Mouse (Mus musculus): ENCODE measurements around the gene Setd3. TPM values are rescaled to one million over a fixed set of nuclear protein-coding genes. Genes with fewer than 3 reads are reported as not detected.
"Not testable (repeated sequence)": the region's sequence is repeated elsewhere in the genome, so short reads cannot be mapped to it uniquely, and the experiment has no call there.

Setd3 gene
- polyA plus RNA-seq, 1 experiment from 2014 or later = 108 TPM

GRCm38 (mm10) chr12:108132450-108133070 is 46.6 kb downstream of the Setd3 start:
- no peak for ATAC-seq (replicated peaks)
- Histone ChIP-seq H3K36me3 (peaks cover 28% of the 10 kb centered on the region), H3K4me1 (0 out of 2 replicates have a peak, but pooled peaks cover 5% of the 10 kb centered on the region), H3K4me3 (no peak overlapping the region), H3K9ac (replicated peaks) (no peak overlapping the region), H3K27me3 (no peaks in the 10 kb centered on the region), H3K4me2 (replicated peaks) (no peak overlapping the region), H3K9me3 (no peaks in the 10 kb centered on the region), H3K27ac (replicated peaks) (peak overlapping the region; percentile 61)
- 91% methylated on average over 8 of the region's 8 CpGs for WGBS

- no peak overlapping the region for H3K9ac ChIP-seq (replicated peaks)
- peaks cover 3% of the 10 kb centered on the region; the same call in 1 of the 2 replicates for H3K36me3 ChIP-seq
- H3K4me3 ChIP-seq = no peak overlapping the region
- H3K9me3 ChIP-seq = no peaks in the 10 kb centered on the region
- ATAC-seq (replicated peaks) = peak; percentile 81
- peaks cover 13% of the 10 kb centered on the region for H3K4me1 ChIP-seq
- H3K27me3 ChIP-seq = no peaks in the 10 kb centered on the region
- no peak overlapping the region for H3K4me2 ChIP-seq (replicated peaks)
- H3K27ac ChIP-seq (replicated peaks) = no peak overlapping the region
- 3% methylated on average over 2 of the region's 2 CpGs for WGBS
Measured at GRCm38 (mm10) chr12:108121288-108121687, 57.8 kb downstream of the Setd3 start.

- WGBS = 84% methylated on average over 6 of the region's 6 CpGs
- no peak overlapping the region for H3K4me2 ChIP-seq (replicated peaks)
- peaks cover 5% of the 10 kb centered on the region; the same call in 1 of the 2 replicates for H3K36me3 ChIP-seq
- no peak overlapping the region for H3K27ac ChIP-seq (replicated peaks)
- H3K9me3 ChIP-seq = no peaks in the 10 kb centered on the region
- no peak overlapping the region for H3K4me3 ChIP-seq
- H3K27me3 ChIP-seq = no peaks in the 10 kb centered on the region
- ATAC-seq (replicated peaks) = no peak
- H3K9ac ChIP-seq (replicated peaks) = no peak overlapping the region
- peaks cover 13% of the 10 kb centered on the region for H3K4me1 ChIP-seq
Measured at GRCm38 (mm10) chr12:108120434-108120833, 58.7 kb downstream of the Setd3 start.

DNA sequence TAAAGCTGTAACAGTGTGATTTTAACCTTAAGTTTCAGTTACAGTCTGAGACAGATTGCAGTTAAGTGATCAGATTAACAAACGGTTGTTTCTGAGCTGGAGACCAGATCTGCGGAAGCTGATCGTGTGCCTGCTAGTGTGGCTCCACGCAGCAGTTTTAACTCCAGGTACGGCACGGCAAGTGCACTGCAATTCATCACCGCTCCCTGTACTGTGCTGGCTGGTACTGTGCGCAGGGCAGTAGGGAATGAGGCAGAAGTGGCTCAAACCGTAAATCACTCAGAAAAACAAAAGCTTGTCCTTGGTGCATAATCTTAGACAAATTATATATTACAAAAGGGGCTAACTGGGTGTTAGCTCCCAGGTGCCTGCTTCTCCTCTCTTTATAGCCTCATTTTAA is 59.2 kb downstream of the Setd3 start:
- no peaks in the 10 kb centered on the region for H3K9me3 ChIP-seq
- no peak overlapping the region for H3K9ac ChIP-seq (replicated peaks)
- peaks cover 13% of the 10 kb centered on the region for H3K4me1 ChIP-seq
- 76% methylated on average over 9 of the region's 9 CpGs for WGBS
- no peaks in the 10 kb centered on the region for H3K27me3 ChIP-seq
- no peak overlapping the region for H3K4me2 ChIP-seq (replicated peaks)
- ATAC-seq (replicated peaks) = no peak
- no peak overlapping the region for H3K4me3 ChIP-seq
- H3K27ac ChIP-seq (replicated peaks) = no peak overlapping the region
- peaks cover 5% of the 10 kb centered on the region; the same call in 1 of the 2 replicates for H3K36me3 ChIP-seq

DNA sequence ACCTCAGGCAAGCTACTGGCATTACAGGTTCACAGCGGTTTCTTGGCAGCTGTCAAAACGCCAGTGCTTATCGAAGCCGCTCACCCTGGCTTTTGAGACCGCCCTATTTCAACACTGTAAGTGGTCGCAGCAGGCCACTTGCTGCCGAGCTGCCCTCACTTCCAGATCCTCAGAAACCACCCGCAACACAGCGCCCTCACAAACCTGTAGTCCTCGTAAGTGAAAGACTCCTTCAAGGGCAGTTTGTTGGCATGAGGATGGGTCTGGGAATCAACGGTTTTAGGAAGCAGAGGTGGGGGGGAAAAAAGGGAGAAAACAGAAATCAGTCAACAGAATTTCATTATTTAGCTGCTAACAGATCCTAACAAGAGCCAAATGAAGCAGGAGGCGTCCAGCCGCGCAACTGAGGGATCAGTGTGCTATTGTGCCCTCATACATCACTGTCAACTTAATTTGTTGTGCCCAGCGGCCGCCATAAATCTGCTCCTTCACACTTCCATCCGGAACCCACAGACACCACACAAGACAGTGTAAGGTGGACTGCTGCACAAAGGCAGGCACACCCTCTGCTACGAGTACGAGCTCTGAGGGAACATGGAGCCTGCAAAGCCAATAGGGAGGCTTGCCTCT is 60.1 kb downstream of the Setd3 start:
- no peak overlapping the region for H3K4me3 ChIP-seq
- H3K9ac ChIP-seq (replicated peaks) = 0 out of 2 replicates have a peak overlapping the region, but pooled peaks have one; percentile 5
- peak overlapping the region; percentile 28 for H3K4me2 ChIP-seq (replicated peaks)
- peaks cover 13% of the 10 kb centered on the region for H3K4me1 ChIP-seq
- H3K9me3 ChIP-seq = no peaks in the 10 kb centered on the region
- H3K27me3 ChIP-seq = no peaks in the 10 kb centered on the region
- 0 out of 2 replicates have a peak, but pooled peaks have one; percentile 41 for ATAC-seq (replicated peaks)
- peaks cover 5% of the 10 kb centered on the region; the same call in 1 of the 2 replicates for H3K36me3 ChIP-seq
- WGBS = 25% methylated on average over 19 of the region's 19 CpGs
- H3K27ac ChIP-seq (replicated peaks) = peak overlapping the region; percentile 48

DNA sequence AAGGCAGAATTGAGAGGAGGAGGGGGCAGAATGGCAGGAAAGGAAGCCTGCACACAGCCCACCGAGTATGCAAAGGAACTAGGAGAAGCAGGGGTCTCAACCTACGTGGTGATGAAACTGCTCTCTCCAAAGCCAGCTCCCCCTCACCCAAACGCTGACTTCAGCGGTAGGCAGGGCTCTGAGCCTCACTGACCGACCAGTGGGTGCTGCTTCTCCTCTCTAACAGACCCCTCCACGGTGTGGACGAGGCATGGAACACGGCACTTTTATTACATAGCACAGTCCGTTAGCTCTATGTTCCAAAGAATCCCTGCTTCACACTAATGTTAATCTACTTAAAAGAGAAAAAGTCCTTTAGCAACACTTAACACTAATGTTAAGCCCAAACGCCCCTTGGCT is 60.6 kb downstream of the Setd3 start:
- Histone ChIP-seq H3K4me3 (no peak overlapping the region), H3K27me3 (no peaks in the 10 kb centered on the region), H3K36me3 (0 out of 2 replicates have a peak, but pooled peaks cover 5% of the 10 kb centered on the region), H3K9me3 (no peaks in the 10 kb centered on the region), H3K9ac (replicated peaks) (0 out of 2 replicates have a peak overlapping the region, but pooled peaks have one; percentile 5), H3K4me1 (peaks cover 13% of the 10 kb centered on the region), H3K27ac (replicated peaks) (no peak overlapping the region), H3K4me2 (replicated peaks) (peak overlapping the region; percentile 28; the same call in 1 of the 2 replicates)
- no peak for ATAC-seq (replicated peaks)
- WGBS = 53% methylated on average over 10 of the region's 10 CpGs

DNA sequence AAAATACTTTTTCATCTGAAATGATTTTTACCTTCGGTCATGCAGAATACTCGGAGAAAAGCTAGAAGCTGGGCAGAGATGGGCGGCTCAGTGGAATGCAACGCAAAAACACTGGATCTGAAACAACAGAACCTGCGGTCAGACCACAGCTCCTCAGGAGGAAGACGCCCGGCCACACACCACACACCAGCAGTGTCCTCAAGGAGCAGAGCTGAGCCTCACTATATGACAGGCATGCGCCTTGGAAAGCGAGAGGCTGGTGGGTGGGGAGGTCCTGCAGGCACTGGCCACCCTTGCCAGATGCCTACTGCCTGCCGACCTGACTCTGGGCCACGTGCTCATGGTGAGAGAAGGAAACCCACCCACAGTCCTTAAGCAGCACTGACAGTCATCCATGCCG is 67.9 kb downstream of the Setd3 start:
- Histone ChIP-seq H3K4me1 (no peaks in the 10 kb centered on the region), H3K9ac (replicated peaks) (no peak overlapping the region), H3K36me3 (peaks cover 14% of the 10 kb centered on the region; the same call in 1 of the 2 replicates), H3K4me3 (no peak overlapping the region), H3K27me3 (no peaks in the 10 kb centered on the region), H3K9me3 (no peaks in the 10 kb centered on the region), H3K4me2 (replicated peaks) (no peak overlapping the region), H3K27ac (replicated peaks) (no peak overlapping the region)
- WGBS = 92% methylated on average over 12 of the region's 12 CpGs
- no peak for ATAC-seq (replicated peaks)

GRCm38 (mm10) chr12:108110674-108111073 is 68.4 kb downstream of the Setd3 start:
- no peaks in the 10 kb centered on the region for H3K4me1 ChIP-seq
- H3K27me3 ChIP-seq = no peaks in the 10 kb centered on the region
- H3K36me3 ChIP-seq = peaks cover 16% of the 10 kb centered on the region; the same call in 1 of the 2 replicates
- WGBS = 55% methylated on average over 3 of the region's 3 CpGs
- H3K4me3 ChIP-seq = no peak overlapping the region
- H3K9me3 ChIP-seq = no peaks in the 10 kb centered on the region
- H3K9ac ChIP-seq (replicated peaks) = no peak overlapping the region
- H3K27ac ChIP-seq (replicated peaks) = no peak overlapping the region
- ATAC-seq (replicated peaks) = no peak
- no peak overlapping the region for H3K4me2 ChIP-seq (replicated peaks)

- H3K4me2 ChIP-seq (replicated peaks) = no peak overlapping the region
- no peak overlapping the region for H3K9ac ChIP-seq (replicated peaks)
- 85% methylated on average over 4 of the region's 4 CpGs for WGBS
- H3K4me1 ChIP-seq = no peaks in the 10 kb centered on the region
- peaks cover 19% of the 10 kb centered on the region; the same call in 1 of the 2 replicates for H3K36me3 ChIP-seq
- ATAC-seq (replicated peaks) = no peak
- no peak overlapping the region for H3K4me3 ChIP-seq
- no peaks in the 10 kb centered on the region for H3K9me3 ChIP-seq
- no peak overlapping the region for H3K27ac ChIP-seq (replicated peaks)
- H3K27me3 ChIP-seq = no peaks in the 10 kb centered on the region
Measured at GRCm38 (mm10) chr12:108109732-108110131, 69.4 kb downstream of the Setd3 start.

DNA sequence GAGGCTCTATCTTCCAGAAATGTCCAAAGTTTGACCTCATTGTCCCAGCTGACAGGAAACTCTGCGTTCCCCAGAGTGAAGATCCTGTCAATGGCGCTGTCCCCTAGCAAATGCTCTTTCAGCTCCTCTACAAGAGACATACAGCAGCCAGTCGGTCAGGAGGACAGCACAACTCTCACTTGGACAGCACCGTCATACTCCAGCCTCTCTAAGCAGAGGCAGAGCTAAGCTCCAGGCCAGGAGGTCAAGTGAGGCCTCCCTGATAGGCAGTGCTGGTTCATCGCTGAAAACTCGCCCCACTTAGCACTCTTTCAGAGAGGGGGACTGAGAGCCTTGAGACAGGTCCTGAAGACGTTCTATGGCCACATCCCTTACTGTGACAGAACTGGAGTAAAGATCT is 70.5 kb downstream of the Setd3 start:
- not testable (repeated sequence) for H3K27me3 ChIP-seq; H3K4me3 ChIP-seq; ATAC-seq (replicated peaks); H3K27ac ChIP-seq (replicated peaks); H3K9ac ChIP-seq (replicated peaks); H3K4me2 ChIP-seq (replicated peaks); H3K4me1 ChIP-seq; H3K9me3 ChIP-seq
- H3K36me3 ChIP-seq = peaks cover 19% of the 10 kb centered on the region; the same call in 1 of the 2 replicates
- 88% methylated on average over 7 of the region's 7 CpGs for WGBS

DNA sequence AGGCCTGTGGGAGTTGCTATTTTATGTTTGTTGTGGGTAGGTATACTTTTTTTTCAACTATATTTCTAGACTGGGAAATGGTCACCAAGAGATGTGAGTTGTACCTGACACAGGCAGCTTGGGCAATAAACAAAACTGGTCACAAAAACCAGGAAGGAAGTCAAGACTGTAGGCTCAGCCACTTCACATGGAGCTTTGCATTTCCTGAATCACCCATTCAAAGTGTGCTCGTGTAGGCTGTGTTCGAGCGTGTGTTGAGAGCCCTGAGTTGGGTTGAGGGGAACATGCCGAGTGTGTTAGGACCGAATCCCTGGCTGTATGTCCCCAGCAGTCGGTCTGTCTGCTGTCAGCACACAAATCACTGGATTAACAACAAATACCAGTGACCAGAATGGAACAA is 75.8 kb downstream of the Setd3 start:
- Histone ChIP-seq H3K4me3 (no peak overlapping the region), H3K27me3 (no peaks in the 10 kb centered on the region), H3K27ac (replicated peaks) (no peak overlapping the region), H3K9ac (replicated peaks) (no peak overlapping the region), H3K9me3 (no peaks in the 10 kb centered on the region), H3K36me3 (0 out of 2 replicates have a peak, but pooled peaks cover 9% of the 10 kb centered on the region), H3K4me1 (0 out of 2 replicates have a peak, but pooled peaks cover under 1% of the 10 kb centered on the region), H3K4me2 (replicated peaks) (no peak overlapping the region)
- 76% methylated on average over 6 of the region's 6 CpGs for WGBS
- no peak for ATAC-seq (replicated peaks)

GRCm38 (mm10) chr12:108102119-108102518 is 77.0 kb downstream of the Setd3 start:
- Histone ChIP-seq H3K9ac (replicated peaks) (no peak overlapping the region), H3K4me1 (0 out of 2 replicates have a peak, but pooled peaks cover 4% of the 10 kb centered on the region), H3K36me3 (0 out of 2 replicates have a peak, but pooled peaks cover 9% of the 10 kb centered on the region), H3K9me3 (no peaks in the 10 kb centered on the region), H3K27ac (replicated peaks) (no peak overlapping the region), H3K4me2 (replicated peaks) (no peak overlapping the region), H3K4me3 (no peak overlapping the region), H3K27me3 (no peaks in the 10 kb centered on the region)
- no peak for ATAC-seq (replicated peaks)
- 84% methylated on average over 2 of the region's 2 CpGs for whole genome bisulfite sequencing

Measured in forebrain, embryonic 15.5 days (tissue).